Mouse (Mus musculus) intestine, embryonic 14.5 days (tissue): ENCODE data around the gene Prss58. TPM values are rescaled to one million over a fixed set of nuclear protein-coding genes. Genes with fewer than 3 reads are reported as not detected.

Experiments used
- ATAC-seq: fragments of 200-750 bp; cut with Nextera tagmentation; replicated peaks from 2 replicates; pipeline ENCODE4 v1.8.0; 2017; ENCODE audit warnings: low read depth, moderate number of reproducible peaks, moderate TSS enrichment, moderate library complexity; ENCODE audit not compliant: low FRiP score, low TSS enrichment
- DNase-seq: peaks from one replicate; pipeline ENCODE4 v3.0.0-alpha.2; 2018; ENCODE audit warnings: low spot score
- H3K27ac ChIP-seq: fragments of 300-500 bp; sonication (generic); 2 replicates; pipeline ENCODE4 v1.5.1; 2014; ENCODE audit warnings: low read depth, mild to moderate bottlenecking, control low read depth
- H3K27me3 ChIP-seq: fragments of 300-500 bp; sonication (generic); replicated peaks from 2 replicates; pipeline ENCODE4 v1.6.1; 2014; ENCODE audit warnings: low read length, control low read depth; ENCODE audit not compliant: control insufficient read depth, insufficient read depth
- H3K36me3 ChIP-seq: fragments of 300-500 bp; sonication (generic); 2 replicates; pipeline ENCODE4 v1.6.1; 2014; ENCODE audit warnings: low read length, control low read depth; ENCODE audit not compliant: control insufficient read depth, insufficient read depth
- H3K4me1 ChIP-seq: fragments of 300-500 bp; sonication (generic); replicated peaks from 2 replicates; pipeline ENCODE4 v1.6.1; 2014; ENCODE audit warnings: low read length, control low read depth, mixed read lengths; ENCODE audit not compliant: control insufficient read depth, insufficient read depth
- H3K4me2 ChIP-seq: fragments of 300-500 bp; sonication (generic); 2 replicates; pipeline ENCODE4 v1.6.1; 2014; ENCODE audit warnings: low read length
- H3K4me3 ChIP-seq: fragments of 300-500 bp; sonication (generic); 2 replicates; pipeline ENCODE4 v1.5.1; 2014; ENCODE audit warnings: low read depth, low read length, control low read depth, mixed read lengths
- H3K9ac ChIP-seq: fragments of 300-500 bp; sonication (generic); 2 replicates; pipeline ENCODE4 v1.6.1; 2014; ENCODE audit warnings: mild to moderate bottlenecking, low read length
- H3K9me3 ChIP-seq: fragments of 300-500 bp; sonication (generic); 2 replicates; pipeline ENCODE4 v1.6.1; 2016; ENCODE audit warnings: low read length, control low read depth; ENCODE audit not compliant: control insufficient read depth
- WGBS: fragments of 180-500 bp; shearing (Covaris S2); extraction: QIAGEN DNeasy Blood & Tissue Kit; methylation state at CpG from one replicate; pipeline ENCODE4 v1.1.7; 2014; 5-methylcytosine and 5-hydroxymethylcytosine counted together
- polyA plus RNA-seq: library from polyadenylated mRNA; unstranded; fragments of >200 nt; fragmentation: Nextera tagmentation; extraction: Ambion mirVana; gene quantifications from 2 replicates; pipeline ENCODE4 v1.2.1, GENCODE M21; 2014

Prss58 gene
- not detected in 2 replicates for polyA plus RNA-seq

- Histone ChIP-seq H3K4me2 (no peak within 1 kb of the TSS), H3K4me1 (no peaks in the 10 kb centered on the region), H3K9ac (no peak within 1 kb of the TSS), H3K9me3 (no peaks in the 10 kb centered on the region), H3K4me3 (no peak within 1 kb of the TSS), H3K27ac (no peak within 1 kb of the TSS), H3K27me3 (no peaks in the 10 kb centered on the region), H3K36me3 (no peaks in the 10 kb centered on the region)
- DNase-seq (no peak), ATAC-seq (no peak)
Measured at GRCm38 (mm10) chr6:40900287-40900686, at the start of gene Prss58. TSS of gene Prss58 (minus strand) at chr6:40900387.

DNA sequence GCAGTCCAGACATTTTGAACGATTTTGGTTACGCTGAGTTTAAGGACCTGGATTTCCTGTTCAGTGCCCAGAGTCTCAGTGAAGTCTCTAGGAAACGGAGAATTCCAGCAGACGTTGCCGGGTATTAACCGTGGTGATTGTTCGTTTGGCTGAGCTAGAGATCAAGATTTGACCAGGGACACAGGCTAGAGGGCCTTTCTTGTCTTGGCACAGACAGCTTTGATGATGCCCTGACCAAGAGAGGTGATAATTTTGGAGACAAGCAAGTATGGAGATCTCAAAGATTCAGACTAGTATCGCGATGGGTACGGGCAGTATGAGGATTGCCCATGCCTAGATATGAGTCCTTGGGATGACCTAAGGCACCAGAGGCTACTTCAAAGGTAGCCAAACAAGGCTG, 40.3 kb upstream of the Prss58 start, which contains the start of gene 1700074P13Rik:
Gene 1700074P13Rik, minus strand, starts transcription at position 101 of the 400 bp plus-strand sequence.
- H3K27me3 ChIP-seq, result no peaks in the 10 kb centered on the region
- H3K9ac ChIP-seq, result no peak within 1 kb of the TSS
- no peak within 1 kb of the TSS for H3K4me3 ChIP-seq
- H3K4me1 ChIP-seq, result no peaks in the 10 kb centered on the region
- no peak within 1 kb of the TSS for H3K4me2 ChIP-seq
- H3K9me3 ChIP-seq, result no peaks in the 10 kb centered on the region
- ATAC-seq (no peak), DNase-seq (no peak)
- no peaks in the 10 kb centered on the region for H3K36me3 ChIP-seq
- 92% methylated on average over 10 of the region's 10 CpGs for WGBS
- no peak within 1 kb of the TSS for H3K27ac ChIP-seq

- Histone ChIP-seq H3K4me3 (no peak overlapping the region), H3K36me3 (no peaks in the 10 kb centered on the region), H3K27me3 (no peaks in the 10 kb centered on the region), H3K4me2 (no peak overlapping the region), H3K27ac (no peak overlapping the region), H3K4me1 (no peaks in the 10 kb centered on the region), H3K9ac (no peak overlapping the region), H3K9me3 (no peaks in the 10 kb centered on the region)
- 88% methylated on average over 4 of the region's 4 CpGs for WGBS
- ATAC-seq (no peak), DNase-seq (no peak)
Measured at GRCm38 (mm10) chr6:40919954-40920353, 19.8 kb upstream of the Prss58 start.

DNA sequence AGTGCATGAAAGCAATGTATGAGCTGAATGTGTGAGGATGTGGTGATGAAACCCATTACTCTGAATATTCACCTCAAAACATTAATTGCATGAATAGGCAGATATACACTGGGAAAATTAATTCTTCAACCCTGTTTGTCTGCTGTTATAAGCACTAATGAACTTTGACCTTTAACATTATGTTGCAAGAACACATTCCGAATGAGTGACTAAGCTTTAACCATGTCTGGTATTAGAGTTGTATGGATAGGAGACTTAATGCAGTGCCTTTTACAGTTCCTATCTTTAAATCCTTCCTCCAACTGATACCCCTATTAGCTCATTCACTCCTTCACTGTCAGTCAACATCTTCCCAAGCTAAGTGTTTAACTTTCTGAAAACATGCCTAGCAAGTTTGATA, 5.5 kb downstream of the Prss58 start:
- Histone ChIP-seq H3K9me3 (no peaks in the 10 kb centered on the region), H3K4me2 (no peak overlapping the region), H3K27ac (no peak overlapping the region), H3K27me3 (no peaks in the 10 kb centered on the region), H3K4me3 (no peak overlapping the region), H3K4me1 (no peaks in the 10 kb centered on the region), H3K36me3 (no peaks in the 10 kb centered on the region), H3K9ac (no peak overlapping the region)
- DNase-seq (no peak), ATAC-seq (no peak)
- WGBS, result 84% methylated on average over 1 of the region's 1 CpGs

DNA sequence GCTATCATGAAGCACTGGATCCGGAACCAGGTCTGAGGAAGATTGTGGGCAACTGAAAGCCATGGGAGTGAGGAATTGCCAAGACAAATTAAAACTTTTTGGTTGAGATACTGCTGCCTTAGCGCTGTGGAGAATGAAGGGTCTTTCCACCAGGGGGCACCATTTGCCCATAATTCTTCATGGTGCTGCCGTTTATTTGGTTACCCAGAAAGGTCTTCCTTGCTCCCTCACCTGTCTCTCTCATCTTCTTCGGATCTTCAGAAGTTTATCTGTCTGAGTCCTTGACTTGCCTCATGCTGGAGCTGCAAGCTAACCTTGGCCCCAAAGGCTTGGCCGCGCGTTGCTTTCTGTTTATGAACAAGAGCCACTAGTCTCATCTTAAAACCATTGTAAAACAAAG, 6.6 kb downstream of the Prss58 start:
- H3K27ac ChIP-seq, result no peak overlapping the region
- no peaks in the 10 kb centered on the region for H3K27me3 ChIP-seq
- DNase-seq (peak; percentile 55), ATAC-seq (no peak)
- H3K4me2 ChIP-seq, result no peak overlapping the region
- WGBS, result 46% methylated on average over 7 of the region's 7 CpGs
- H3K4me1 ChIP-seq, result no peaks in the 10 kb centered on the region
- no peak overlapping the region for H3K4me3 ChIP-seq
- no peaks in the 10 kb centered on the region for H3K9me3 ChIP-seq
- H3K9ac ChIP-seq, result no peak overlapping the region
- H3K36me3 ChIP-seq, result no peaks in the 10 kb centered on the region

DNA sequence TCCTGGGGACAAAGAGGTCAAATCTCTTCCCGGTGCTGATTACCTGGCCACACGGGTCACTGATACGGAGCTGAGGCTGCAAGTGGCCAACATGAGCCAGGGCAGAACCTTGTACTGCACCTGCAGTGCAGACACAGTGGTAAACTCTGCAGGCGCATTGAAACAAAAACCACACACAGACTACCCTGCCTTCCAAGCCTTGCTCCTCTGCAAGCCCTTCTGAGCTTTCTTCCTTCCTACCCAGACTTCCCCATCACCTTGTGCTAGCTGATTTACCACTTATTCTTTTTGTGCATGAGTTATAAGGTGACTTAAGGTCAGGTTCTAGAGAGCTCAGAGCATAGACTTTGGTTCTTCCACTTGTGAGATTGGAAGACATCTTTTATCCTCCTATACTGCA, 8.4 kb downstream of the Prss58 start:
- DNase-seq, result no peak
- Histone ChIP-seq H3K4me3 (no peak overlapping the region), H3K9me3 (no peaks in the 10 kb centered on the region), H3K27me3 (no peaks in the 10 kb centered on the region), H3K27ac (no peak overlapping the region), H3K9ac (no peak overlapping the region), H3K36me3 (no peaks in the 10 kb centered on the region), H3K4me1 (no peaks in the 10 kb centered on the region), H3K4me2 (no peak overlapping the region)
- no peak for ATAC-seq
- 85% methylated on average over 4 of the region's 4 CpGs for WGBS

- 75% methylated on average over 1 of the region's 1 CpGs for whole genome bisulfite sequencing
Measured at GRCm38 (mm10) chr6:40890973-40891372, 9.2 kb downstream of the Prss58 start.

GRCm38 (mm10) chr6:40887394-40887793, 12.8 kb downstream of the Prss58 start, which contains the start of gene Moxd2:
TSS of gene Moxd2 (minus strand) at chr6:40887494.
- ATAC-seq, result no peak
- Histone ChIP-seq H3K27me3 (no peaks in the 10 kb centered on the region), H3K9ac (no peak within 1 kb of the TSS), H3K27ac (no peak within 1 kb of the TSS), H3K4me3 (no peak within 1 kb of the TSS), H3K36me3 (no peaks in the 10 kb centered on the region), H3K9me3 (no peaks in the 10 kb centered on the region), H3K4me1 (no peaks in the 10 kb centered on the region), H3K4me2 (no peak within 1 kb of the TSS)
- 91% methylated on average over 3 of the region's 3 CpGs for WGBS
- DNase-seq, result no peak

More at GRCm38 (mm10) chr6:40890973-40891372, 9.2 kb downstream of the Prss58 start:
- no peak for DNase-seq
- H3K27me3 ChIP-seq, result no peaks in the 10 kb centered on the region
- no peaks in the 10 kb centered on the region for H3K9me3 ChIP-seq
- H3K36me3 ChIP-seq, result no peaks in the 10 kb centered on the region
- ATAC-seq, result no peak
- H3K4me1 ChIP-seq, result no peaks in the 10 kb centered on the region
- H3K9ac ChIP-seq, result no peak overlapping the region
- no peak overlapping the region for H3K4me2 ChIP-seq
- no peak overlapping the region for H3K27ac ChIP-seq
- no peak overlapping the region for H3K4me3 ChIP-seq

- DNase-seq (no peak), ATAC-seq (no peak)
- H3K9me3 ChIP-seq, result no peaks in the 10 kb centered on the region
- no peak overlapping the region for H3K9ac ChIP-seq
- no peak overlapping the region for H3K4me3 ChIP-seq
- no peak overlapping the region for H3K4me2 ChIP-seq
- H3K27ac ChIP-seq, result no peak overlapping the region
- no peaks in the 10 kb centered on the region for H3K4me1 ChIP-seq
- no peaks in the 10 kb centered on the region for H3K36me3 ChIP-seq
- no peaks in the 10 kb centered on the region for H3K27me3 ChIP-seq
Measured at GRCm38 (mm10) chr6:40845283-40845682, 54.9 kb downstream of the Prss58 start.
